Mouse (Mus musculus) liver, postnatal 0 days (tissue): ENCODE measurements around the gene Gm49336. TPM values are rescaled to one million over a fixed set of nuclear protein-coding genes. Genes with fewer than 3 reads are reported as not detected.

ENCODE experiments used
- ATAC-seq: fragments of 200-750 bp; cut with Nextera tagmentation; 2 replicates; pipeline ENCODE4 v1.8.0; 2017; ENCODE audit warnings: mild to moderate bottlenecking, moderate library complexity
- DNase-seq: peaks from one replicate; pipeline ENCODE4 v3.0.0-alpha.2; 2016
- H3K27ac ChIP-seq: fragments of 300-500 bp; sonication (generic); 2 replicates; pipeline ENCODE4 v1.5.1; 2014; ENCODE audit warnings: antibody characterized with exemption, moderate library complexity, mild to moderate bottlenecking, low read depth
- H3K27me3 ChIP-seq: fragments of 300-500 bp; sonication (generic); 2 replicates; pipeline ENCODE4 v1.6.1; 2014; ENCODE audit warnings: low read length, control low read depth, mixed read lengths; ENCODE audit not compliant: insufficient read depth
- H3K36me3 ChIP-seq: fragments of 300-500 bp; sonication (generic); replicated peaks from 2 replicates; pipeline ENCODE4 v1.6.1; 2014; ENCODE audit warnings: mild to moderate bottlenecking, control low read depth, low read length, moderate library complexity, mixed read lengths; ENCODE audit not compliant: insufficient read depth
- H3K4me1 ChIP-seq: fragments of 300-500 bp; sonication (generic); 2 replicates; pipeline ENCODE4 v1.6.1; 2014; ENCODE audit warnings: antibody characterized with exemption, mild to moderate bottlenecking, control low read depth; ENCODE audit not compliant: insufficient read depth
- H3K4me2 ChIP-seq: fragments of 300-500 bp; sonication (generic); 2 replicates; pipeline ENCODE4 v1.6.1; 2014; ENCODE audit warnings: low read depth, mild to moderate bottlenecking, low read length, moderate library complexity, mixed read lengths
- H3K4me3 ChIP-seq: fragments of 300-500 bp; sonication (generic); 2 replicates; pipeline ENCODE4 v1.5.1; 2014; ENCODE audit warnings: low read depth, low read length
- H3K9ac ChIP-seq: fragments of 300-500 bp; sonication (generic); replicated peaks from 2 replicates; pipeline ENCODE4 v1.6.1; 2014; ENCODE audit warnings: mild to moderate bottlenecking, moderate library complexity
- H3K9me3 ChIP-seq: fragments of 300-500 bp; sonication (generic); 2 replicates; pipeline ENCODE4 v1.6.1; 2016; ENCODE audit warnings: mild to moderate bottlenecking, control low read depth, low read length, mixed read lengths
- CTCF ChIP-seq: sonication (generic); IDR thresholded peaks from 2 replicates; pipeline ENCODE4 v1.5.1; 2016; ENCODE audit warnings: antibody characterized with exemption, low read depth
- EP300 ChIP-seq: IDR thresholded peaks from 2 replicates; pipeline ENCODE4 v1.6.1; 2016; ENCODE audit warnings: antibody characterized with exemption, low read depth, mild to moderate bottlenecking
- WGBS: fragments of 180-500 bp; shearing (Covaris S2); extraction: QIAGEN DNeasy Blood & Tissue Kit; methylation state at CpG from one replicate; pipeline ENCODE4 v1.1.7; 2014; ENCODE audit not compliant: insufficient replicate concordance; 5-methylcytosine and 5-hydroxymethylcytosine counted together
- polyA plus RNA-seq: library from polyadenylated mRNA; unstranded; fragments of >200 nt; fragmentation: Nextera tagmentation; extraction: Ambion mirVana; gene quantifications from 2 replicates; pipeline ENCODE4 v1.2.1, GENCODE M21; 2015

Gene Gm49336
- polyA plus RNA-seq, 1 experiment from 2014 or later = 13.2 TPM

DNA sequence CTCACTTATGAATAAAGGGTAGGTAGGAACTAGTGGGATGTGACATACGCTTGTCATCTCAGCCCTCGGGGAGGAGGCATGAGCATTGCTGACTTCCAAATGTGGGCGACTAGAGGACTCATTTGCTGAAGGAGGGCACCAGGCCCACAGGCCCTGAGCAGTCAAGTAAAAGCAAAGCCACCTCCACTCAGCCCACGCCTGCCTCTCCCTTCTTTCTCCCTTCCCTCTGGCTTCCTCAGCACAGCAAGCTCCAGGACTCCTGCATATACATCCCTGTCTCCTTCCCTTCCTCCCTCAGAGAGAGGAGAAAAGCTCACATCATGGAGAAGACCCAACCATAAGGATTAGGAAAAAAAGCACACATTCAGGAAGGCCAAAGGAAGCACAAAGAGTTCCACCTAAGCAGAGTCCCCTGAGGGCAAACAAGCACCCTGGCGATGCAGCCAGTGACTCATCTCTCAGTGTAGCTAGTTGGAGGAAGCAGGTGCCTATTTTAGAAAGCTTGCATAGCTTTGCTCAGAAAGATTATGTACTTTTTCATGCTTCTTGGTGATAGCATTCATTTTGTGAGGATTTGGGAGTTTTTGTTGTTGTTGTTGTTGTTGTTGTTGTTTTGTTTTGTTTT lies 63.0 kb downstream of the Gm49336 start:
- H3K4me1 ChIP-seq = no peaks in the 10 kb centered on the region

DNA sequence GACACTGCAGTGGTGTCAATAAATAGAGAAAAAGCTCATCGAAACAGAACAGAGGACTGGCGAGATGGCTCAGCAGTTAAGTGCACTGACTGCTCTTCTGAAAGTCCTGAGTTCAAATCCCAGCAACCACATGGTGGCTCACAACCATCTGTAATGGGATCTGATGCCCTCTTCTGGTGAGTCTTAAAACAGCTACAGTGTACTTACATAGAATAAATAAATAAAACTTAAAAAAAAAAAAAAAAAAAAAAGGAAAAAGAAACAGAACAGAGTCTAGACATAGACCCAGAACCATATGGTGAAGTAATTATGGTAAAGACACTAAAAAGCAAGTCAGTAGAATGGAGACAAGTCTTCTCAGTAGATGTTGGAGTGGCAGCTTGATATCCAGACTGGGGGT lies 70.0 kb downstream of the Gm49336 start:
- WGBS = 87% methylated on average over 2 of the region's 2 CpGs
- ATAC-seq (no peak), DNase-seq (no peak)
- TF ChIP-seq EP300 (no peak), CTCF (no peak)
- H3K27ac ChIP-seq = no peak overlapping the region
- H3K27me3 ChIP-seq = peaks cover 5% of the 10 kb centered on the region; the same call in 1 of the 2 replicates
- no peaks in the 10 kb centered on the region for H3K36me3 ChIP-seq
- H3K4me2 ChIP-seq = no peak overlapping the region
- H3K4me3 ChIP-seq = no peak overlapping the region
- H3K9ac ChIP-seq = no peak overlapping the region
- peaks cover 12% of the 10 kb centered on the region for H3K4me1 ChIP-seq
- no peaks in the 10 kb centered on the region for H3K9me3 ChIP-seq

More for the DNA sequence above, 63.0 kb downstream of the Gm49336 start:
- ATAC-seq (no peak), DNase-seq (no peak)
- H3K4me3 ChIP-seq = no peak overlapping the region
- no peak overlapping the region for H3K9ac ChIP-seq
- peaks cover 4% of the 10 kb centered on the region; the same call in 1 of the 2 replicates for H3K9me3 ChIP-seq
- no peak overlapping the region for H3K27ac ChIP-seq
- no peak overlapping the region for H3K4me2 ChIP-seq
- TF ChIP-seq CTCF = no peak
- TF ChIP-seq EP300 = no peak
- H3K27me3 ChIP-seq = no peaks in the 10 kb centered on the region
- no peaks in the 10 kb centered on the region for H3K36me3 ChIP-seq
- 70% methylated on average over 5 of the region's 5 CpGs for WGBS

DNA sequence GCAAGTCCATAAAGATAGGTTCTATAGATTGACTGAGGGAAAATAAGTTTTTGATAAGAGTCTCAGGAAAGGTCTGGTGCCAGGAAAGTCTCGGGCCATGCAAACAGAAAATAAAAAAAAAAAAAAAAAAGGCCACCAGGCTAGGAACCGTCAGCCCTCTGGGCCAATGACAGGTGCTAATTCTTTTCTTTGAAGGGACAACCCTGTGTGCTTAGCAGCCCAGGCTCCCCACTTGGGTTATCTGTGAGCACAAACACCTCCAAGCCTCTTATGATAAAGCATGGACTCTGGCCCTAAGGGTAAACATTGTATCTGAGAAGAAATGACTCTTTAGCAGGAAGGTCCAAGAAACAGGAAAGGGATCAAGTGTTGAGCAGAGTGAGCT lies 72.7 kb downstream of the Gm49336 start:
- Histone ChIP-seq H3K27me3 (peaks cover 5% of the 10 kb centered on the region; the same call in 1 of the 2 replicates), H3K4me1 (peaks cover 21% of the 10 kb centered on the region), H3K9me3 (no peaks in the 10 kb centered on the region), H3K4me2 (peak overlapping the region; percentile 81), H3K36me3 (no peaks in the 10 kb centered on the region), H3K4me3 (peak overlapping the region; percentile 71), H3K9ac (0 out of 2 replicates have a peak overlapping the region, but pooled peaks have one; percentile 11), H3K27ac (peak overlapping the region; percentile 84; the same call in 1 of the 2 replicates)
- WGBS = 18% methylated on average over 2 of the region's 2 CpGs
- ATAC-seq = no peak
- no peak for TF ChIP-seq CTCF
- TF ChIP-seq EP300 = no peak
- no peak for DNase-seq

DNA sequence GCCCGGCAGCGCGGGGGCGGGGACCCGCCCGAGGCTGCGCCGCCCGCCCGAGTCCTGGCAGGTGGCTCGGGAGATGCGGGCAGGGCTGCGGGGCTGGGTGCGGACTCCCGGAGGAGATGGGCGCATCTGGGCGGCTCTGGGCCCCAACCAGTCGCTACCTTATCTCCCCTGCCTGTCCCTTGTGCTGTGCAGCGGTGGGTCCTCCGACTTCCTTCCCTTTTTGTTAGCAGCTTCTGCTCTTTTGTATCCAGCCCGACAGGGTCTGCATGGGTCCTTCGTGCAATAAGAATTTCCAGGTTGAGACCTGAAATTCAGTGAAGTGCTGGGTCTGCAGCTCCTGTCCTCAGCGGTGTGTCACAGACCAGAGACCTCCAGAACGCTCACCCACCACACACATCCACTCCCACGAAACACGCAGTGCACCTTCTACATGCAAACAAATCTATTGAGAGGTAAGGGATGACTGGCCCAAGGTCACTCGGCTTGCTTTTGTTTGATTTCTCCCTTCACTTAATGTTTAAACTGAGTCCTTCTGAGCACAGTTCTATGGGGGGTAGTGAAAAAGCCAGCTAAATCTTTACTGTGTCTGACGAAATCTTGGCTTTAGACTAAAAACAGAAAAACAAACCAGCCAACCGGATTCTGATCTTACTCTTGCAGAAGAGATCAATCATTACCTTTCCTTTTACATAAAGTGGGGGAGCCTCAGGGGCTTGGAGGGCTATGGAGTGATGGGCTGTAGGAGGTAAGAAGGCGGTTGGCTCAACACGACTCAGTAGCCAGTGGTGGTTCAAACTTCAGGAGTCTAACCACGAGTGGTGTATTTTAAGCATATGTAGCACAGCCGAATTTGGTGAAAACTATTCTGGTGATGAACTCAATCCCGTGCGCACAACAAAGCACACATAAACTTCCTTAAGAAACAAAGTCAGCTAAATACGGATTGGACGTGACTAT lies 73.4 kb downstream of the Gm49336 start:
- peak overlapping the region; percentile 81 for H3K4me2 ChIP-seq
- ATAC-seq (peak; percentile 35; the same call in 1 of the 2 replicates), DNase-seq (no peak)
- H3K27me3 ChIP-seq = peaks cover 5% of the 10 kb centered on the region; the same call in 1 of the 2 replicates
- H3K4me1 ChIP-seq = peaks cover 21% of the 10 kb centered on the region
- H3K36me3 ChIP-seq = no peaks in the 10 kb centered on the region
- no peaks in the 10 kb centered on the region for H3K9me3 ChIP-seq
- H3K4me3 ChIP-seq = peak overlapping the region; percentile 71
- TF ChIP-seq EP300 = no peak
- TF ChIP-seq CTCF = no peak
- peak overlapping the region; percentile 60 for H3K9ac ChIP-seq
- peak overlapping the region; percentile 84 for H3K27ac ChIP-seq
- 7% methylated on average over 32 of the region's 37 CpGs for WGBS

DNA sequence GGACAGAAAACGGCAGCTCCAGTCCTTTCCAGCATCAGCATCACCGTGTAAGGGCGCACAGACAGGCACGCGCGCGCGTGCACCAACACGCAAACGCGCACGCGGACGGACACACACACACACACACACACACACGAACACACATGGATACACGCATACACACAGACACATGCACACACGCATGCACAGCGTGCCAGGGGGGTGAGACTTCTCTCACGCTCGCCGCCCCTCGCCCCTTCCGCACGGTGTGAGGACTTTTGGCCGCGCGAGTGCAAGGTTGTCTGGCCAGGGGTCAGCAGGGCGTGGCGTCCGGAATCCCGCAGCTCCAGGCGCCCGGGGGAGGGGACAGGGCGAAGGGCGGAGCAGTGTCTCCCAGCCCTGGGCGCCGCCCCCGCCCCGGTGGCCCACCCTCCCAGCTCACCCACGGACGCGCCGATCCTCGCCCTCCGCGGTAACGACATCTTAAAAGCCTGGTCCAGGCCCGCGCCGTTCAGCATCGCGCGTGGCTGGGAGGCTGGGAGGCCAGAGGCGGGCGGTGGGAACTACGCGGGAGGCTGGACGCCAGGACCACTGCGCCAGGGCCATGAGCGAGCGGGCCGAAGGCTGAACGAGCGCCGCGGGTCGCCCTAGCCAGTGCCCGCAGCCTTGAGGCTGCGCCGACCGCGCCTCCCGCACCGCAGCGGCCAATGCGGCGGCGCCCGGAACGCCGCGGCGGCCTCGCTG lies 74.3 kb downstream of the Gm49336 start:
- Histone ChIP-seq H3K4me1 (peaks cover 21% of the 10 kb centered on the region), H3K27me3 (peaks cover 5% of the 10 kb centered on the region; the same call in 1 of the 2 replicates), H3K9ac (peak overlapping the region; percentile 60), H3K36me3 (no peaks in the 10 kb centered on the region), H3K27ac (peak overlapping the region; percentile 84), H3K4me3 (peak overlapping the region; percentile 71), H3K9me3 (no peaks in the 10 kb centered on the region), H3K4me2 (peak overlapping the region; percentile 81)
- WGBS = 2% methylated on average over 65 of the region's 84 CpGs
- ATAC-seq = peak; percentile 87
- TF ChIP-seq CTCF = no peak
- TF ChIP-seq EP300 = no peak
- DNase-seq = peak; percentile 81
